Mouse (Mus musculus) stomach, embryonic 16.5 days (tissue): ENCODE measurements around the gene St7. TPM values are rescaled to one million over a fixed set of nuclear protein-coding genes. Genes with fewer than 3 reads are reported as not detected.

Source experiments
- ATAC-seq: fragments of 200-750 bp; cut with Nextera tagmentation; 2 replicates; pipeline ENCODE4 v1.8.0; 2017; ENCODE audit warnings: moderate number of reproducible peaks, moderate TSS enrichment; ENCODE audit not compliant: insufficient read depth, low FRiP score
- H3K27ac ChIP-seq: fragments of 300-500 bp; sonication (generic); 2 replicates; pipeline ENCODE4 v1.5.1; 2014; ENCODE audit warnings: low read length
- H3K27me3 ChIP-seq: fragments of 300-500 bp; sonication (generic); 2 replicates; pipeline ENCODE4 v1.6.1; 2014; ENCODE audit warnings: low read length, control low read depth, mixed read lengths; ENCODE audit not compliant: control insufficient read depth, insufficient read depth
- H3K36me3 ChIP-seq: fragments of 300-500 bp; sonication (generic); 2 replicates; pipeline ENCODE4 v1.6.1; 2014; ENCODE audit warnings: low read length; ENCODE audit not compliant: control insufficient read depth, insufficient read depth
- H3K4me1 ChIP-seq: fragments of 300-500 bp; sonication (generic); 2 replicates; pipeline ENCODE4 v1.6.1; 2014; ENCODE audit warnings: low read length, control low read depth, mixed read lengths; ENCODE audit not compliant: control insufficient read depth, insufficient read depth
- H3K4me2 ChIP-seq: fragments of 300-500 bp; sonication (generic); 2 replicates; pipeline ENCODE4 v1.6.1; 2014; ENCODE audit warnings: low read depth, low read length, mixed read lengths
- H3K4me3 ChIP-seq: fragments of 300-500 bp; sonication (generic); replicated peaks from 2 replicates; pipeline ENCODE4 v1.5.1; 2014; ENCODE audit warnings: mild to moderate bottlenecking, low read length
- H3K9ac ChIP-seq: fragments of 300-500 bp; sonication (generic); 2 replicates; pipeline ENCODE4 v1.6.1; 2014; ENCODE audit warnings: low read length
- H3K9me3 ChIP-seq: fragments of 300-500 bp; sonication (generic); replicated peaks from 2 replicates; pipeline ENCODE4 v1.6.1; 2016; ENCODE audit warnings: low read length, control low read depth; ENCODE audit not compliant: control insufficient read depth
- WGBS: fragments of 180-500 bp; shearing (Covaris S2); extraction: QIAGEN DNeasy Blood & Tissue Kit; methylation state at CpG from one replicate; pipeline ENCODE4 v1.1.7; 2014; 5-methylcytosine and 5-hydroxymethylcytosine counted together
- polyA plus RNA-seq: library from polyadenylated mRNA; unstranded; fragments of >200 nt; fragmentation: Nextera tagmentation; extraction: Ambion mirVana; gene quantifications from 2 replicates; pipeline ENCODE4 v1.2.1, GENCODE M21; 2015

Gene St7
- polyA plus RNA-seq, 1 experiment from 2014 or later = 21.5 TPM

DNA sequence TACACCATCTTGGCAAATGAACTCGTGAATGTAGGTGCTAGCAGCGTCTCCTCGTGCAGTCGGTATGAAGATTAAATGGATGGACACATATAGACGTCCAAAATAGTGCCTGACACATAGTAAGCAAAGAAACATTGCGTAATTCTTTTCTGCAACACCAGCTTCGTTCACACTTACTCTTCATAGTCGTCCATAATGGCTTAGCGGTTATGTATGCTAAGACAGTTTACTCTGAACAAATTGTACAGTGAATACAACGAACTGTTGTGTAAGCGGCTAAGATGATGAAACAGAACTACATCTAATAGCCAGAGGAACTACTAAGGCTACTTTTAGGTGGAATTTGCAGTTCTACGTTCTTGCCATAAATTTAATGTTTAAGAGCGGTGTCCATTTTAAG lies 55.0 kb downstream of the St7 start:
- no peak overlapping the region for H3K4me2 ChIP-seq
- no peak for ATAC-seq
- peaks cover 8% of the 10 kb centered on the region; the same call in 1 of the 2 replicates for H3K4me1 ChIP-seq
- H3K9ac ChIP-seq = no peak overlapping the region
- H3K9me3 ChIP-seq = no peaks in the 10 kb centered on the region
- WGBS = 79% methylated on average over 13 of the region's 13 CpGs
- H3K4me3 ChIP-seq = no peak overlapping the region
- H3K36me3 ChIP-seq = no peaks in the 10 kb centered on the region
- no peak overlapping the region for H3K27ac ChIP-seq
- H3K27me3 ChIP-seq = no peaks in the 10 kb centered on the region

DNA sequence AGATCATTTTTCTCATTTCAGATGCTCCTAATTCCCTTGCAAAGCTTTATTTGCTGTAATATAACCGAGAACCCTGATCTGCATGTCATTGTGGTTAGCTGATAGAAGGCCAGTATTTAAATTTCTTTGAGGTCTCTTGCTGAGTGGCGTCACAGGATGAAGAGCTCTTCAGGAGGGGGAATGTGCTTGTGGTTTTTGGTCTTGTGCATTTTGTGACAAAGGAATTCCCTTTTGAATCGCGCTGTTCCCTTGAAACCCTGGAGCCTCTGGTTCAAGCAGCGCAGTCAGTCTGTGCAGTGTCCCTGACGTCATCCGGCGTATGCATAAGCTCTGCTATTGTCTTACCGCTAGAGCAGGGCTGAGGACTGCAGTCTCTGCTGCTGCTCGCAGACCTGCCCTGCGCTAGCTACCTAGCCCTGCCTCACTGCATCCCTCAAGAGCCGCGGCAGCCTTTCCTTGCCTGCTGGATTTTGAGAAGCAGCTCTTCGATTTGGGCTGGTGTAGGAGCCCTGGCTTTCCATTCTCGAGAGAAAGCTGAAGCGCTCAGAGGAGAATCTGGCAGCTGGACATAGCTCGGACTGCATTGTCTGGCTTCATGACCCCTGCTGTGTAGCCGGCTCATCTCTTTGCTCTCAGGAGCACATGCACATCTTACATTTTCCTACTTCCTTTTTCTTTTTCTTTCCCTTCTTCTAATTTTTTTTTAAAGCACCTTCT lies 56.3 kb downstream of the St7 start:
- no peaks in the 10 kb centered on the region for H3K27me3 ChIP-seq
- no peaks in the 10 kb centered on the region for H3K9me3 ChIP-seq
- peak overlapping the region; percentile 37 for H3K4me3 ChIP-seq
- peak; percentile 97 for ATAC-seq
- H3K4me2 ChIP-seq = peak overlapping the region; percentile 50
- peak overlapping the region; percentile 14; the same call in 1 of the 2 replicates for H3K27ac ChIP-seq
- H3K36me3 ChIP-seq = no peaks in the 10 kb centered on the region
- H3K9ac ChIP-seq = peak overlapping the region; percentile 58
- WGBS = 5% methylated on average over 18 of the region's 18 CpGs
- peaks cover 8% of the 10 kb centered on the region; the same call in 1 of the 2 replicates for H3K4me1 ChIP-seq

DNA sequence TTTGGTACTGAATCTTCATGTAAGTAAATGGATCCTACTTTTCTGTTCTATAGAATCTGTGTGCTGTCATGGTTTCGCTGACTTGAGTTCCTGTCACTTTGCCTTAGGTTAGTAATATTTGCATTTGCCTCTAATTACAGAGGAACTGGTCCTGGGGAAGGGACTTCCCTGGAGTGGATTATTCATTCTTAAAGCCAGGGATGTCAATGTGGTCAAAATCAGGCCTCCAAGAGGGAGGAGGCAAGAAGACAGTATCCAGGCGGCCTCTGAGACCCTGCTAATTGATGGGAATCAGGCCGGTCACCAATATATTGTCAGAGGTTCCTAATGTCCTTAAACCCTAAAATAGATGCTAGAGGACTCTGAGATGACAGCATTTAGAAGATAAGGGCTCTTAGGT lies 56.9 kb downstream of the St7 start:
- Histone ChIP-seq H3K9ac (peak overlapping the region; percentile 39; the same call in 1 of the 2 replicates), H3K4me1 (peaks cover 8% of the 10 kb centered on the region; the same call in 1 of the 2 replicates), H3K36me3 (no peaks in the 10 kb centered on the region), H3K9me3 (no peaks in the 10 kb centered on the region), H3K4me2 (peak overlapping the region; percentile 50), H3K27me3 (no peaks in the 10 kb centered on the region), H3K27ac (no peak overlapping the region), H3K4me3 (peak overlapping the region; percentile 37)
- WGBS = 68% methylated on average over 3 of the region's 3 CpGs
- no peak for ATAC-seq

DNA sequence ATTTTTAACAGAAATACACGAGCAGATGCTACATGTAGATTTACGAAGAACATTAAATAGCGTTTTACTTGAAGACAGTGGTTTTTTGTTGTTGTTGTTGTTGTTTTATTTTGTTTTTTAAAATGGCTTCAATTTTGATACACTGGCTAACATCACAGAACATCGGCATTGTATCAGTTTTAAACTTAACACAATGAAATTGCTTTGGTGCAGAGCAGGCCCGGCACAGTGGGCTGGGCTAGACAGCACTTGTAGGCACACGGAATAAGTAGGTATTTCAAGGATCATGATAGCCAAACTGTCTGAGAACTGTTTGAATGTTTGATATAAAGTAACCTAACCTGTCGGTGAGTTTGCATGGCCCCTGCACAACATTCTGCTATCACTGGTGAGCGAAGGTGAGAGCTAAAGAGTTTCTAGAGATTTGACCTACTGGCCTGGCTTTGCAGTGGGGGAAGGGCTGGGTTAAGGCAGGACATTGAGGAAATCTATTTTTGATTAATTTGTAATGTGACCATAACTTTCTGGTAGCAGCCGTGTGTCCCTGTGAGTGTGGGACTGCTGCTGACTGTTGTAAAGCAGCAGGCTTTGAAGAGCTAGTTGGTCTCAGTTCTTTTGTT lies 57.4 kb downstream of the St7 start:
- Histone ChIP-seq H3K9me3 (no peaks in the 10 kb centered on the region), H3K9ac (no peak overlapping the region), H3K4me1 (peaks cover 8% of the 10 kb centered on the region; the same call in 1 of the 2 replicates), H3K27me3 (no peaks in the 10 kb centered on the region), H3K4me2 (no peak overlapping the region), H3K27ac (no peak overlapping the region), H3K4me3 (0 out of 2 replicates have a peak overlapping the region, but pooled peaks have one; percentile 2), H3K36me3 (no peaks in the 10 kb centered on the region)
- no peak for ATAC-seq
- 78% methylated on average over 9 of the region's 9 CpGs for WGBS

DNA sequence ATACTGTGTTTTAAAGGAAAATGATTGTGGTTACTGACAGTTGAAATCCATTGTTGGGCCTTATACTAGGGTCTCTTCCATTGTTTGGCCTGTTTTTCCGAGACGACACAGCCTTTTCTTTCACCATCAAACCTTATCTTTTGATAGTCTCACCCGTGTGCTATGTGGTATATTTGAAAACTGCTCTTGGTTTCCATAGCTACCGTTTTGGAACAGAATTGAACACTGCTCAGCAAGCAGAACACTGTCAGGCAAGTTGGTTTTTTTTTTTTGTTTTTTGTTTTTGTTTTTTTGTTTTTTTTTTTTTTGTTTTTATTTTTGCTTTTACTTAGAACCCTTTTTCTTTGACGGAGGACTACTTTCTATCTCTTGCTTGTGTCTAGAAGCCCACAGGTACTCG lies 58.2 kb downstream of the St7 start:
- H3K36me3 ChIP-seq = no peaks in the 10 kb centered on the region
- no peak for ATAC-seq
- no peaks in the 10 kb centered on the region for H3K9me3 ChIP-seq
- H3K27me3 ChIP-seq = no peaks in the 10 kb centered on the region
- no peak overlapping the region for H3K27ac ChIP-seq
- WGBS = 78% methylated on average over 6 of the region's 6 CpGs
- H3K4me2 ChIP-seq = no peak overlapping the region
- H3K4me3 ChIP-seq = no peak overlapping the region
- H3K4me1 ChIP-seq = peaks cover 8% of the 10 kb centered on the region; the same call in 1 of the 2 replicates
- no peak overlapping the region for H3K9ac ChIP-seq

DNA sequence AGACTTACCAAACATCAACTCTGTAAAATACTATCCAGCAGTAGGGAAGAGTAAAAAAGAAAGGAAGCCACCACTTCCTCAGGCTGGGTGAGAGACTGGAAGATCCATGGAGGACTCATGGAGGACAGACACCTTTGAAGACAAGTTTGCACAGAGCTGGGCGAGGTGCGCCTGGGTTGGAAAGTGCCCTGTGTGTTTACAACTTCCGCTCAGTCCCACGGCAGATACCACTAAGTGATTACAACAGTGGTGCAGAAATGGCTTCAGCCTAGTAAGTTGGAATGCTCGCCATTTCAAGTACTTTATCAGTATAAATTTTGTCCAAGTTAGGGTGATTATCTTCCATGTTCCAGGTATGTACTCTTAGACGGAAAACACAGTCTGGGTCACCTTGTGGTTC lies 63.2 kb downstream of the St7 start:
- no peaks in the 10 kb centered on the region for H3K27me3 ChIP-seq
- no peaks in the 10 kb centered on the region for H3K4me1 ChIP-seq
- H3K4me3 ChIP-seq = no peak overlapping the region
- H3K9ac ChIP-seq = no peak overlapping the region
- no peaks in the 10 kb centered on the region for H3K9me3 ChIP-seq
- no peak for ATAC-seq
- WGBS = 66% methylated on average over 6 of the region's 6 CpGs
- H3K27ac ChIP-seq = no peak overlapping the region
- no peak overlapping the region for H3K4me2 ChIP-seq
- no peaks in the 10 kb centered on the region for H3K36me3 ChIP-seq

DNA sequence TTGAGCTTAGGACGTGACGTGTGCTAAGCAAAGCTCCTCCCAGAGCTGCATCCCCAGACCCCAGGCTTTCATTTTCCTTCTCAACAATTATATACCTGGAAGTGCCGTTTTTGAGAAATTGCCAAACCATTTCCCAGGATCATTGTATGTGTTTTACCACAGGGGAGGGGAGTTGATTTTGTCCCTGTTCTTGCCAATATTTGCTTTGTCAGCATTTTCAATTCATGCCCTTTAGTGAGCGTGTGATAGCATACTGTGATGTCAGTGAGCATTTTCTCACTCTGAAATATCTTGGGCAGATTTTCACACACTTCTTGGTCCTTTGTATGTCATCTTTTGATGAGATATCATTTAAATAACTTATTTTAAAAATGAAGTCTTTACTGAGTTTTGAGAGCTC lies 65.8 kb downstream of the St7 start:
- Histone ChIP-seq H3K4me1 (no peaks in the 10 kb centered on the region), H3K36me3 (no peaks in the 10 kb centered on the region), H3K4me3 (no peak overlapping the region), H3K27ac (no peak overlapping the region), H3K9me3 (no peaks in the 10 kb centered on the region), H3K9ac (no peak overlapping the region), H3K4me2 (no peak overlapping the region), H3K27me3 (no peaks in the 10 kb centered on the region)
- WGBS = 73% methylated on average over 4 of the region's 4 CpGs
- no peak for ATAC-seq

DNA sequence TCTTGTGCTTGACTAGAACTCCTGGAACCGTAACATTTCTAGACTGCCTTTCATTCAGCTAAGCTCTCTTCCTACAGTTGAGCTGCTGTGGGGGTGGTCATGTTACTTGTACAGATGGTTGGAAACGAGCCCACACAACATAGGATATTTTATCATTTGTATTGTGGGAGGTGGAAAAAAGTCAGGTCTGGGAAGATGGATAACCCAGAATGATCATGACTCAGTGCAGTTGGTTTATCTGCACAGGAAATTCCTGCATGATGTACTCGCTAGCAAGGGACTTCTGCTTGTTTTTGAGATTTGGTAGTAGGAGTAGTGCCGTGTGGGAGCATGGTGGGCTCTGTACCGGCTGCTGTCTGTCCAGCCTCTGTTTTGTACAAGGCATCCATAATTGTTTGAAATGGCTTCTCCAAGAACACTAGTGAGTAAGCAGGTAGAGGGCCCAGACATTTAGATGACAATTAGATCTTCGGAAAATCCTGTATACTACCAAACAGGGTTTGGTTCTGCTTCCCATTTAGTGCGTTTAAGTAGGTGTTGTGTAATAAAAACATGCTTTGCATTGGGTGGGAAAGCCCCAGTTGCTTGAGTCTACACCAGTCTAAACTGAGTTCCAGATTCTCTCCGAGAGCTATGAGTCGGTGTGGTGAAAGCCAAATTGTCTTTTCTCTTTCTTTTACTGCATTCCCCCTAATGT lies 71.4 kb downstream of the St7 start:
- Histone ChIP-seq H3K4me2 (no peak overlapping the region), H3K36me3 (no peaks in the 10 kb centered on the region), H3K4me3 (no peak overlapping the region), H3K27ac (no peak overlapping the region), H3K27me3 (no peaks in the 10 kb centered on the region), H3K9me3 (no peaks in the 10 kb centered on the region), H3K4me1 (peaks cover 5% of the 10 kb centered on the region; the same call in 1 of the 2 replicates), H3K9ac (no peak overlapping the region)
- WGBS = 65% methylated on average over 9 of the region's 9 CpGs
- ATAC-seq = no peak

DNA sequence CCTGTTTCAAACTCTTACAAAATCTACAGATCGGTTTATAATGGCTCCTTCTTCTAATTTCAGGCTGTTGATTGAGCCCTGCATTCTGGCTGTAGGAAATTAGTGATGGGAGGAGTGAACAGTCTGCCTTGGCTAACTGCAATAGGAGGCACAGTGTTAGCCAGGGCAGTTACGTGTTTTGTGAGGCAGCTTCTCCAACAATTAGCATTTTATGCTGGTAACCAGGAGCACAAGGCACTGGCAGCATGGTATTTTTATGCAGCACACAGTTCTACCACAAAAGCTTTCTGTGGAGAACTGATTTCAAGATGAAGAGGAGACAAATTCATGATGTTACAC lies 71.9 kb downstream of the St7 start:
- WGBS = 74% methylated on average over 2 of the region's 2 CpGs
- no peak for ATAC-seq
- Histone ChIP-seq H3K4me3 (no peak overlapping the region), H3K4me2 (no peak overlapping the region), H3K27ac (no peak overlapping the region), H3K4me1 (peaks cover 5% of the 10 kb centered on the region; the same call in 1 of the 2 replicates), H3K27me3 (no peaks in the 10 kb centered on the region), H3K9me3 (no peaks in the 10 kb centered on the region), H3K9ac (no peak overlapping the region), H3K36me3 (no peaks in the 10 kb centered on the region)
